In the genomic region with DNA sequence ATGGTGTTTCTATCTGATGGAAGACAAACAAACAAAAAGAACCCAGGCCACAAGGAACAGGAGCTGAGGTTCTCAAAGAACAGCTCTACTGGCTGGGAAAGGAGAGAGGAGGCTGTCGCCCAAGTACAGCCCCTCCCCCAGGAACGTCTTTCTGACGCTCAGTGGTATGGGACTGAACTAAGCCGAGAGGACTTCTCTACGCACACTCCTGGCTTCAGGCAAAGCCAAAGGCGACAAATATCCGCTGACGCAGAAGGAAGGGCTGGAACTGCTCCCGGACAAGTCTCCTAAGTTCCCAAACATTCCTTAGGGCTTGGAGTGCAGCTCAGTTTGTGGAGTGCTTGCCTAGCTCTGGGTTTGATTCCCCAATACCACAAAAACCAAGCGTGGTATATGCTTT, we compare ENCODE assay signal across 8 mouse cellular contexts. TPM values are rescaled to one million over a fixed set of nuclear protein-coding genes. Genes with fewer than 3 reads are reported as not detected.
A peak's percentile ranks its signal among the peaks of the same experiment; 100 is the strongest.
DNase-seq lines count a peak whose midpoint lies in the region; ATAC-seq and TF ChIP-seq lines count a peak whose summit lies in the region.

No protein-coding gene starts in this region.

- TF ChIP-seq POLR2A in myocyte (IDR thresholded peaks at IDR 0.05; ENCODE audit: insufficient read length, low read depth), result no peak

- intact Hi-C loops in heart, postnatal 25 days (cut with DNase I), result no loop called here
- intact Hi-C loops in left cerebral cortex, postnatal 36 days (cut with DNase I), result no loop called here

- H3K27ac ChIP-seq in forebrain, embryonic 16.5 days (ENCODE audit: low read length), result no peak overlapping the region

- no peak overlapping the region for H3K4me2 ChIP-seq in forebrain, embryonic 16.5 days (ENCODE audit: low read length)
- peak overlapping the region; percentile 77 for H3K4me2 ChIP-seq in myocyte (ENCODE audit: low read depth)

- H3K27me3 ChIP-seq in forebrain, embryonic 16.5 days (replicated peaks; ENCODE audit: control insufficient read depth, insufficient read depth, low read length), result no peaks in the 10 kb centered on the region
- H3K27me3 ChIP-seq in myocyte (ENCODE audit: control insufficient read depth, insufficient read depth, insufficient read length), result no peaks in the 10 kb centered on the region

- peak; percentile 28 for DNase-seq in cerebellum, adult 11-12 months
- DNase-seq in cerebellum, adult 11 months, result no peak
- peak; percentile 63 for DNase-seq in adrenal gland, postnatal 25 days
- DNase-seq in heart, postnatal 25 days (ENCODE audit: low spot score), result peak; percentile 86
- peak; percentile 15 to 28 for DNase-seq in left cerebral cortex, postnatal 36 days (ENCODE audit: low spot score in 2 of 2)
- DNase-seq in thymus, postnatal 10 days (ENCODE audit: low spot score in 2 of 2), result no peak

- 0 out of 2 replicates have a peak, but pooled peaks cover 3% of the 10 kb centered on the region for H3K4me1 ChIP-seq in forebrain, embryonic 16.5 days (replicated peaks; ENCODE audit: control insufficient read depth, insufficient read depth, low read length)

- no peak overlapping the region for H3K9ac ChIP-seq in forebrain, embryonic 16.5 days (replicated peaks; ENCODE audit: low read depth, low read length)

- no peak overlapping the region for H3K4me3 ChIP-seq in forebrain, embryonic 16.5 days (replicated peaks; ENCODE audit: low read length)
- H3K4me3 ChIP-seq in myocyte, result no peak overlapping the region

- no peaks in the 10 kb centered on the region for H3K36me3 ChIP-seq in forebrain, embryonic 16.5 days (ENCODE audit: control insufficient read depth, insufficient read depth)
- H3K36me3 ChIP-seq in myocyte (ENCODE audit: control insufficient read depth, insufficient read depth), result no peaks in the 10 kb centered on the region

- H3ac ChIP-seq in myocyte (ENCODE audit: control insufficient read depth, insufficient read length), result no peak overlapping the region

- H3K79me2 ChIP-seq in myocyte (ENCODE audit: control insufficient read depth, insufficient read depth), result no peaks in the 10 kb centered on the region

- WGBS in forebrain, embryonic 16.5 days, result 34% methylated on average over 10 of the region's 10 CpGs

- H3K9me3 ChIP-seq in forebrain, embryonic 16.5 days (ENCODE audit: control insufficient read depth, low read length), result no peaks in the 10 kb centered on the region

- ATAC-seq in forebrain, embryonic 16.5 days, result peak; percentile 69

TF ChIP-seq in myocyte, 11 proteins besides CTCF, POLR2A, EP300 and RAD21:
- TF ChIP-seq CEBPB (IDR thresholded peaks at IDR 0.05; ENCODE audit: insufficient read depth, poor library complexity, severe bottlenecking) (no peak), MYOG (IDR thresholded peaks at IDR 0.05; ENCODE audit: control insufficient read depth in 1 of 3, insufficient read depth in 1 of 3, insufficient read length in 2 of 3, low read depth in 2 of 3) (no peak), SRF (IDR thresholded peaks at IDR 0.05; ENCODE audit: control insufficient read depth, insufficient read length, low read depth) (no peak), MYOD1 (IDR thresholded peaks at IDR 0.05; ENCODE audit: control insufficient read depth in 1 of 3, insufficient read length in 2 of 3, low read depth in 2 of 3) (no peak), MAX (IDR thresholded peaks at IDR 0.05; ENCODE audit: low read depth) (no peak), USF1 (IDR thresholded peaks at IDR 0.05; ENCODE audit: low read depth) (no peak), REST (IDR thresholded peaks at IDR 0.05; ENCODE audit: insufficient read depth, insufficient read length) (no peak), TCF3 (IDR thresholded peaks at IDR 0.05; ENCODE audit: insufficient read length, low read depth) (no peak), E2F4 (IDR thresholded peaks at IDR 0.05; ENCODE audit: insufficient read depth) (no peak), POLR2AphosphoS2 (IDR thresholded peaks at IDR 0.05; ENCODE audit: insufficient read length, low read depth) (no peak), TCF12 (IDR thresholded peaks at IDR 0.05; ENCODE audit: insufficient read depth, poor library complexity, severe bottlenecking) (no peak)

RNA-seq across cellular contexts. Expression of a gene that starts 37.7 kb away (rescaled TPM):
- total RNA-seq in adrenal gland, postnatal 25 days (2021), result 83.0 and 111 TPM in 2 replicates
- polyA plus RNA-seq in forebrain, embryonic 16.5 days (2015; fragmentation: Nextera tagmentation; extraction: Ambion mirVana), result 16.3 and 28.1 TPM in 2 replicates
- 100 to 1,000 TPM; 112 to 126 TPM for total RNA-seq in heart, postnatal 25 days (2021)
- 10 to 100 TPM; 24.8 to 27.9 TPM for total RNA-seq in left cerebral cortex, postnatal 36 days (2021)
- polyA plus RNA-seq in myocyte (2012; fragmentation: generic; extraction: Trizol), result 5.5 TPM

Comparison
In these comparisons a context has a peak if more than half of its experiments do, and no peak if none do; other contexts are left out.
1. DNase-seq: peak in cerebellum, adult 11-12 months (single experiment), adrenal gland, postnatal 25 days (single experiment), heart, postnatal 25 days (single experiment) and left cerebral cortex, postnatal 36 days (2 of 2); none in cerebellum, adult 11 months (single experiment) and thymus, postnatal 10 days (0 of 2).